Mouse (Mus musculus) cortical plate, adult 2 months (tissue): ENCODE data around the gene Ccdc13. TPM values are rescaled to one million over a fixed set of nuclear protein-coding genes. Genes with fewer than 3 reads are reported as not detected.

Experiments used
- H3K27ac ChIP-seq: fragments of 200-500 bp; 2 replicates; pipeline ENCODE4 v1.5.1; 2012; ENCODE audit warnings: low read length, control low read depth, inconsistent platforms; ENCODE audit not compliant: insufficient read depth
- H3K4me1 ChIP-seq: fragments of 200-500 bp; 2 replicates; pipeline ENCODE4 v1.6.1; 2011; ENCODE audit warnings: low read length; ENCODE audit not compliant: control insufficient read depth, insufficient read depth
- H3K4me3 ChIP-seq: fragments of 200-500 bp; 2 replicates; pipeline ENCODE4 v1.5.1; 2011; ENCODE audit warnings: mild to moderate bottlenecking, low read length, control low read depth; ENCODE audit not compliant: insufficient read depth
- CTCF ChIP-seq: fragments of 200-500 bp; IDR thresholded peaks from 2 replicates; pipeline ENCODE4 v1.5.1; 2011; ENCODE audit warnings: mild to moderate bottlenecking, control low read depth, low read length; ENCODE audit not compliant: insufficient read depth; ENCODE audit errors: extremely low read depth
- POLR2A ChIP-seq: fragments of 200-500 bp; IDR thresholded peaks from 2 replicates; pipeline ENCODE4 v1.6.1; 2011; ENCODE audit warnings: mild to moderate bottlenecking, low read length, control low read depth; ENCODE audit not compliant: insufficient read depth; ENCODE audit errors: extremely low read depth
- polyA plus RNA-seq: library from polyadenylated mRNA; depleted of rRNA; stranded (reverse); fragments of >200 nt; gene quantifications from 2 replicates; pipeline ENCODE4 v1.2.3, GENCODE M21; 2012

Gene Ccdc13
- polyA plus RNA-seq, 1 experiment, result 13.4 TPM

DNA sequence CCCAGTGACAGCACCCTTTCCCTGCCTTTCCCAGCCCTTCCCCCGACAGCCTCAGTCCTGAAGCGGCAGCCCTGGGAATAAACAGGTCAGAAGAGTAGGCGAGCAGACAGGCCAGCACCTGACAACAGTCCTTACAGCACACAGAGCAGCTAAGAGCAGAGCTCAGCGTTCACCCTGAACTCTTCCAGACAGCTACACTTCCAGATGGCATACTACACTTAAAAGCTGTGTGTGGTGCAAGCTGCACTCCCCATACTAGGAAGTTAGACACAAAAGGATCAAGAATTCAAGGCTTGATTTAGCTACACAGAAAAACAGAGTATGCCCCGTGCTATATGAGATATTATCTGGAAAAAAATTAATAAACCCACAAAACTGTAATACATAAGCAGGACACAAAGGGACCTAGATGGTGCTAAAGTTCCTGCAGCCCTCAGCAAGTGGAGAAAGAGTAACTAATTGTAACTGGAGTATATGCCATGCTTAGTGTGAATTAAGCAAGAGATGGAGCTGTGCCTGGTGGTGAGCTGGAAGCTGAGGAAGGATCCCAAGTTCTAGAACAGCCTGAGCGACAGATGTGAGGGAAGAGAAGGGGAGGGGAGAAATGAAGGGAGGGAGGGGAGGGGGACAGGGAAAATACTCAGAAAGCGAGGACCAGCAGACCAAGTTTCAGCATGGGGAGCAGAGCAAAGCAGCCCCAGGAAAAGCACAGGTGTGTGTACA is 9.8 kb downstream of the Ccdc13 start:
- no peak overlapping the region for H3K27ac ChIP-seq
- TF ChIP-seq POLR2A (no peak), CTCF (no peak)
- H3K4me3 ChIP-seq, result no peak overlapping the region
- peaks cover 10% of the 10 kb centered on the region for H3K4me1 ChIP-seq

DNA sequence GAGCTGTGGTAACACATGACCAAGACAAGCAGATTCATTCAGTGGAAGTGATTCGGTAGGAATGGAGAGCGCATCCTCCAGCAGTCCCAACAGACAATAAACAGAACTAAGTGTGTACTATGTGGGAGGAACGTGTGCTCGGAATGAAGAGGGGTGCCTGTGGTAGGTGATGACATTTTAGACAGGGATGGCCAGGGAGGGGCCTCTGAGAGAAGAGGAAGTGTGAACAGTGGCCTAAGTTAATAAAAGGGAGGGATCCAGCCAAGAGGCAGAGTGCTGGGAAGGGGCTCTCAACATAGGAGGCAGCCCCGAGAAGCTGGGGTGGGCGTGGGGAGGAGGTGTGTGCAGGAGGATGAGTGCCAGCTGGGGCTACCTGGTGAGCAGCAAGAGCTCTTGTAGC is 10.9 kb downstream of the Ccdc13 start:
- no peak for TF ChIP-seq CTCF
- no peak for TF ChIP-seq POLR2A
- Histone ChIP-seq H3K4me1 (peaks cover 10% of the 10 kb centered on the region), H3K4me3 (no peak overlapping the region), H3K27ac (no peak overlapping the region)

DNA sequence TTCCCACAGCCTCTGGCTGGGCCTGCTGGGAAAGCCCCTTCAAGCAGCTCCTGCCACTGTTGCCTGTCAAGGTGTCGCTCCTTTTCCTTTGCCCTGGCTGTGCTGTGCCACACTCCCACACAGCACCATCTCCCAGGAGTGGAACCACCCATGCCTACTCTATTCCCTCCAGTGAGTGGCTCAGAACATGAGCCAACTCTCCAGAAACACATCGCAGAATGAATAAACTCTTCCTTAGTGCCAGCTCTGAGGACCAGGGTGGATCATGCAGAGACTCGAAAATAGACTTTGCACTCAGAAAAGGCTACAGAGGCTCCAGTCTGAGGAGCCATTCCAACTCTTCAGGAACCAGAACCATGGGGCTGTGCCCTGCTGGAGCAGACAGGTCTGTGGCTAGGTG is 12.9 kb downstream of the Ccdc13 start:
- Histone ChIP-seq H3K27ac (0 out of 2 replicates have a peak overlapping the region, but pooled peaks have one; percentile 15), H3K4me3 (no peak overlapping the region), H3K4me1 (peaks cover 13% of the 10 kb centered on the region)
- TF ChIP-seq CTCF, result no peak
- 0 out of 2 replicates have a peak, but pooled peaks have one; percentile 18 for TF ChIP-seq POLR2A

DNA sequence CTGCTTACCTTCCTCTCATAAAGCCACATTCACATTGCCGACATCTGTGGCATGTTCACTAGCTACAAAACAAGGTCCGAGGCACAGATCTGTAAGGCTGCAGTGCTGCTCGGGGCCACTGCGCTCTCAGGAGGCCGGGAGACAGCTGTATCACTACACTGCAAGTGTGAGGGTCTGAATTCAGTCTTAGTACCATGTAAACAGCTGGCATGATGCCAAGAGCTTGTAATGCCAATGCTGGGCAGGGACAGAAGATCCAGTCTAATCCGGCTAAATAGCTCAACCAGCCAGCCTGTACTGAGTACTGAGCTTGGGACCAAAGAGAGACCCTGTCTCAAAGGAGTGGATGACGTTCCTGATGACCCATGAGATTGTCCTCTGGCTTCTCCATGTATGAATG is 15.3 kb downstream of the Ccdc13 start:
- TF ChIP-seq CTCF (no peak), POLR2A (no peak)
- Histone ChIP-seq H3K4me1 (peaks cover 19% of the 10 kb centered on the region), H3K4me3 (no peak overlapping the region), H3K27ac (no peak overlapping the region)

DNA sequence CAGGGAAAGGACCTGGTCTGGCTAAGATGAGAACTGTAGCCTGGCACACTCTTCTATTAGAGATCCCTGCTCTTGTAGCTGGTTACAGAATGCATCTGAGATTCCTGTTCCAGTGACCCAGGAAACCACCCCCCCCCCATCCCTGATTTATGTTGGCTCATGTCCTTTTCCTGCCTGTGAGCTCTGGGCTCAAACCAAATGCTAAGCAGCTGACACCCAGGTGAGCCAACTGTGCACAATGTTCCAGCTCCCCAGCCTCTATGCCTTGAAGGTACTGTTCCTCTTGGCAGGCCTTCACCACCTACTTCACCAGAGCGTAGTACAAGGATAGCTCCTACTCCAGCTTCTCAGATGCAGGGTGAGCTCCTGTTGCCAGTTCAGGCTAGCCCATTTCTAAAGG is 16.2 kb downstream of the Ccdc13 start:
- TF ChIP-seq POLR2A, result no peak
- TF ChIP-seq CTCF, result no peak
- Histone ChIP-seq H3K27ac (peak overlapping the region; percentile 32; the same call in 1 of the 2 replicates), H3K4me3 (no peak overlapping the region), H3K4me1 (peaks cover 19% of the 10 kb centered on the region)

DNA sequence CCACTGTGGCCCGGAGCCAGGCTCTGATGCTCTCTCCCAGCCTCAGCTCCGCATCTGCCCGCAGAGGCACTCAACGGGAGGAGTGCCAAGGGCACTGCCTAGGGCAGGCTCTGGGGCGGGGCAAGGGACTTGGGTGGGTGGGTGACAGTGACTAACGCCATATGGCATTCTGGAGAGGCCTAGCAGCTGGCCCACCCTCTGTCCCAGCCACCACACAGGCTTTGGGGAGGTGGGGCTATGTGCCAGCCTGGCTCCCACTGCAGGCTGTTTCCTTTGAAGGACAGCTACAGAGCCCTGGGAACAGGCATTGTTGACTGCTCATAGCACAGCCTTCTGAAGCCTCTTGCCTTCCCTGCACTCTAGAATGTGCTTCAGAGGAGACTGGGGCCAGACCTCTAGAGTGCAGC is 16.7 kb downstream of the Ccdc13 start:
- TF ChIP-seq CTCF (no peak), POLR2A (no peak)
- no peak overlapping the region for H3K4me3 ChIP-seq
- H3K4me1 ChIP-seq, result peaks cover 19% of the 10 kb centered on the region
- no peak overlapping the region; the same call in 1 of the 2 replicates for H3K27ac ChIP-seq

DNA sequence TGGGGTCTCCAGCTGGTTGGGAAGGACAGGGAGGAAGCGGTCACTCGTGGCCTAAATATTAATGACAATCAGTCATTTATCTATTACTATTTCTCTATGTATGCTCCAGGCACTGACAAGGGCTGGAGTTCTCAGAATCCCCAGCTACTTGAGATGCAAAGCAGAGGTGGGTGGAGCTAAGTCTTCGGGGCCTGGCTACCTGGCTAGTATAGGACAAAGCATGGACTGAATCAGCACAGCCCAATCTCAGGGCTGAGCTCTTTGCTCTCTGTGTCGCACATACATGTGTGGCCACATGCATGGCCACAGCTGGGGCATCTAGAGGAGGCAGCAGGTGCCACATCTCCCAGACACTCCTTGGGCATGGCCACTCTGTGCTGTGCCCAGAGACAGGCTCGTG is 18.5 kb downstream of the Ccdc13 start:
- Histone ChIP-seq H3K4me1 (peaks cover 11% of the 10 kb centered on the region), H3K27ac (no peak overlapping the region), H3K4me3 (no peak overlapping the region)
- no peak for TF ChIP-seq CTCF
- TF ChIP-seq POLR2A, result no peak

DNA sequence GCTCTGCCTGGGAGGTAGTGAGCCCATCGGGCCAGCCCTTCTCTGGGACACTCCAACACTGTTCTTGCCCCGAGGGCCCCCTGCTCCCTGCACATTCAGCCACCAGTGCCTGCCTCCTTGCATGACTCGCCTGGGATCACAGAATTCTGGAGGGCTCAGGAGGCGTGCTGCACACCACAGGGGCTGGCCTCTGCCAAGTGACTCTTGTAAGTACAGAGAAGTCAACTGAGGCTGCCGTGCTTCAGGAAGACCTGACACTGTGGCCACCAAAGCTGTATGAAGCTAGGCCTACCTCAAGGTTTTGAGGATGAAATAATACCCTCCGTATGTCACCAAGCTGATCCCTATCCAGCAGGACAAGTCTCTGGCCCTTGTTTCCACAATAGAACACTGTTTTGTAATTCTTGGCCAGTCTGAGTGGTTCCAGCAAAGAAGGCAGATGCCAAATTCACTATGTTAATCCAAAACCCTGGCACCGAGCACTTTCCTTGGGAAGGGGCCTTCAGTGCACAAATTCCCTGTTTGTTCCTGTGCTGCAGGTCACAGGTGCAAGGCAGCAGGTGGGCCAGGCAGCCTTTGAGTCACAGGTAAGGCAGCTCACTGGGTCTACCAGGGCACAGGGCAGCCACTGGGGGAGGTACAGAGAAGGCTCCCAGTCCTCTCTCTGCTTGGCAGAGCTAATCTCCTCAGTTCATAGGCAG is 19.3 kb downstream of the Ccdc13 start:
- Histone ChIP-seq H3K4me3 (no peak overlapping the region), H3K27ac (peak overlapping the region; percentile 82), H3K4me1 (peaks cover 9% of the 10 kb centered on the region; the same call in 1 of the 2 replicates)
- no peak for TF ChIP-seq CTCF
- no peak for TF ChIP-seq POLR2A

DNA sequence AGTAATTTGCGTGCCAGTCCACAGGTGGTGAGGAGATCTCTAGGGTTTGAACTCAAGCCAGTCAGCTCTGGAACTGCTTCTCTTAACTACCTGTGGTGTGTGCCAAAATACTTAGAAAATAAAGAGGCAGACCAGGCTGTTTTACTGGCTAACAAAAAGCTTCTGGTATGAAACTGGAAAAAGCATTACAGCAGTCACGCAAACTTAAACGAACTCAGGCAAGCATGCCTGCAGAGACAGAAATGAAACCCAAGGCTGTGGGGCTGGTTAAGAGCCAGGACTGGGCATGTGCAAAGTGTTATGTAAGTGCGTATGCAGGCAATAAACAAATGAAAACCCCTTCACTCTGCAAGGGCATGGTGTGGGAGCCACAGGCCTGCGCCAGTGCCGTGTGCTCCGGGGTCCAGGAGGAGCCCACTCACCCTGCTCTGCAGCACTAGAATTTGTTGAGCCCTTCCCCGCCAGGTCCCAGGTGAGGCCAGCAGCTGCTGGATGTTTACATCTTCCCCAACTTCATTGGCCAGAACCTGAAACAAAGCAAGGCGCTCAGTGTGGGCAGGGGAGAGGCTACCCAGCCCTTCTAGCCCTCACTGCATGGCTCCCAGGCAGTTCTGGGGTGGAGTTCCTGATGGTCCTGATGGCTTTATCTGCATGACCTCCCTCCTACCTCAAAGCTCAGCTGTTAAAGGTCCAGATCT is 20.0 kb downstream of the Ccdc13 start:
- Histone ChIP-seq H3K4me3 (no peak overlapping the region), H3K27ac (peak overlapping the region; percentile 82)
- TF ChIP-seq POLR2A, result no peak
- TF ChIP-seq CTCF, result no peak

More for the DNA sequence above, 20.0 kb downstream of the Ccdc13 start:
- peaks cover 9% of the 10 kb centered on the region; the same call in 1 of the 2 replicates for H3K4me1 ChIP-seq
